Mouse (Mus musculus) CH12.LX (cell line): ENCODE results near the gene Gpx4. TPM values are rescaled to one million over a fixed set of nuclear protein-coding genes. Genes with fewer than 3 reads are reported as not detected.

Experiments
- DNase-seq: peaks from one replicate; pipeline ENCODE4 v3.0.0-alpha.2; 2013; ENCODE audit errors: extremely low read depth
- H3K27ac ChIP-seq: 2 replicates; pipeline ENCODE4 v1.5.1; 2012; ENCODE audit warnings: low read depth, mild to moderate bottlenecking, control low read depth, moderate library complexity; ENCODE audit not compliant: insufficient read depth
- H3K27me3 ChIP-seq: replicated peaks from 2 replicates; pipeline ENCODE3; 2012; ENCODE audit warnings: inconsistent platforms
- H3K36me3 ChIP-seq, 2 experiments: replicated peaks in 1 of 2; 2 replicates each; pipeline versions ENCODE3 to v1.6.1; 2012; ENCODE audit warnings: inconsistent platforms in 1 of 2, low read length in 1 of 2, mild to moderate bottlenecking in 1 of 2, mixed read lengths in 1 of 2, moderate library complexity in 1 of 2; ENCODE audit not compliant: control insufficient read depth in 1 of 2, insufficient read depth in 1 of 2
- H3K4me1 ChIP-seq, 2 experiments: 2 replicates each; pipeline ENCODE4 v1.6.1; 2012; ENCODE audit warnings: inconsistent platforms in 1 of 2, moderate library complexity in 1 of 2; ENCODE audit not compliant: insufficient read depth in 2 of 2, control insufficient read depth in 1 of 2
- H3K4me2 ChIP-seq: 2 replicates; pipeline ENCODE4 v1.6.1; 2012; ENCODE audit warnings: low read depth, mild to moderate bottlenecking, control low read depth; ENCODE audit not compliant: poor library complexity, insufficient read depth, severe bottlenecking
- H3K4me3 ChIP-seq, 3 experiments: fragments of 150-350 bp in 1 of 3; sonication (generic) in 1 of 3; replicated peaks in 1 of 3; 2 replicates each; pipeline versions ENCODE3 to v1.5.1; 2011 to 2012; ENCODE audit warnings: low read depth in 2 of 3, low read length in 2 of 3, mild to moderate bottlenecking in 2 of 3, moderate library complexity in 2 of 3, control low read depth in 1 of 3, improper control_type of control experiment in 1 of 3, inconsistent platforms in 1 of 3, mixed read lengths in 1 of 3; ENCODE audit not compliant: poor library complexity in 1 of 3
- H3K79me2 ChIP-seq: replicated peaks from 2 replicates; pipeline ENCODE4 v1.6.1; 2012; ENCODE audit warnings: mild to moderate bottlenecking, moderate library complexity; ENCODE audit not compliant: control insufficient read depth, poor library complexity, insufficient read depth, severe bottlenecking; ENCODE audit errors: extremely low read depth
- H3K9ac ChIP-seq: 2 replicates; pipeline ENCODE4 v1.6.1; 2012; ENCODE audit warnings: low read depth, mild to moderate bottlenecking, control low read depth, moderate library complexity; ENCODE audit not compliant: insufficient read depth
- H3K9me3 ChIP-seq: replicated peaks from 2 replicates; pipeline ENCODE3; 2012; ENCODE audit warnings: low read length, inconsistent platforms, mixed read lengths
- BHLHE40 ChIP-seq: IDR thresholded peaks from 2 replicates; pipeline ENCODE4 v1.6.1; 2011; ENCODE audit warnings: mild to moderate bottlenecking, low read depth, low read length, improper control_type of control experiment
- CHD1 ChIP-seq: IDR thresholded peaks from 2 replicates; pipeline ENCODE4 v1.6.1; 2012; ENCODE audit warnings: low read depth, low read length, improper control_type of control experiment, inconsistent platforms
- CHD2 ChIP-seq: IDR thresholded peaks from 2 replicates; pipeline ENCODE4 v1.6.1; 2011; ENCODE audit warnings: low read length, improper control_type of control experiment
- CTCF ChIP-seq, 2 experiments: IDR thresholded peaks in 1 of 2; conservative IDR thresholded peaks in 1 of 2; 2 replicates each; pipeline ENCODE4 v1.5.1; 2011 to 2012; ENCODE audit warnings: low read depth in 2 of 2, low read length in 2 of 2, improper control_type of control experiment in 1 of 2, inconsistent platforms in 1 of 2, mild to moderate bottlenecking in 1 of 2, moderate library complexity in 1 of 2
- ELF1 ChIP-seq: IDR thresholded peaks from 2 replicates; pipeline ENCODE4 v1.6.1; 2014; ENCODE audit warnings: low read depth, mild to moderate bottlenecking, inconsistent platforms, low read length, improper control_type of control experiment
- EP300 ChIP-seq: IDR thresholded peaks from 2 replicates; pipeline ENCODE4 v1.6.1; 2011; ENCODE audit warnings: low read length, improper control_type of control experiment
- ETS1 ChIP-seq: conservative IDR thresholded peaks from 2 replicates; pipeline ENCODE4 v1.6.1; 2012; ENCODE audit warnings: low read depth, mild to moderate bottlenecking, inconsistent platforms, low read length, improper control_type of control experiment, moderate library complexity
- GABPA ChIP-seq: IDR thresholded peaks from 2 replicates; pipeline ENCODE4 v1.6.1; 2012; ENCODE audit warnings: low read depth, low read length, improper control_type of control experiment, inconsistent platforms; ENCODE audit not compliant: insufficient replicate concordance
- HCFC1 ChIP-seq: IDR thresholded peaks from 2 replicates; pipeline ENCODE4 v1.6.1; 2012; ENCODE audit warnings: low read depth, mild to moderate bottlenecking, inconsistent platforms, low read length, improper control_type of control experiment
- IRF4 ChIP-seq: IDR thresholded peaks from 2 replicates; pipeline ENCODE4 v1.6.1; 2014; ENCODE audit warnings: low read depth, mild to moderate bottlenecking, inconsistent platforms, low read length, improper control_type of control experiment
- JUN ChIP-seq: IDR thresholded peaks from 2 replicates; pipeline ENCODE4 v1.6.1; 2011; ENCODE audit warnings: low read depth, mild to moderate bottlenecking, low read length, improper control_type of control experiment, moderate library complexity; ENCODE audit not compliant: insufficient read depth
- JUND ChIP-seq: conservative IDR thresholded peaks from 2 replicates; pipeline ENCODE4 v1.6.1; 2011; ENCODE audit warnings: low read depth, low read length, improper control_type of control experiment
- KAT2A ChIP-seq: IDR thresholded peaks from 2 replicates; pipeline ENCODE4 v1.6.1; 2012; ENCODE audit warnings: low read length, improper control_type of control experiment, inconsistent platforms; ENCODE audit not compliant: insufficient replicate concordance
- MAX ChIP-seq: IDR thresholded peaks from 2 replicates; pipeline ENCODE4 v1.6.1; 2011; ENCODE audit warnings: low read length, improper control_type of control experiment
- MAZ ChIP-seq: IDR thresholded peaks from 2 replicates; pipeline ENCODE4 v1.6.1; 2012; ENCODE audit warnings: low read depth, mild to moderate bottlenecking, inconsistent platforms, low read length, improper control_type of control experiment, moderate library complexity
- MXI1 ChIP-seq: IDR thresholded peaks from 2 replicates; pipeline ENCODE4 v1.6.1; 2011; ENCODE audit warnings: mild to moderate bottlenecking, low read depth, low read length, improper control_type of control experiment
- NELFE ChIP-seq: IDR thresholded peaks from 2 replicates; pipeline ENCODE4 v1.6.1; 2011; ENCODE audit warnings: low read depth, low read length, improper control_type of control experiment
- PAX5 ChIP-seq: IDR thresholded peaks from 2 replicates; pipeline ENCODE4 v1.6.1; 2012; ENCODE audit warnings: low read length, inconsistent platforms, mixed read lengths
- POLR2AphosphoS2 ChIP-seq: IDR thresholded peaks from 2 replicates; pipeline ENCODE4 v1.6.1; 2011; ENCODE audit warnings: low read depth, low read length, improper control_type of control experiment
- RAD21 ChIP-seq: IDR thresholded peaks from 2 replicates; pipeline ENCODE4 v1.6.1; 2011; ENCODE audit warnings: low read depth, mild to moderate bottlenecking, low read length, improper control_type of control experiment, moderate library complexity
- RCOR1 ChIP-seq: conservative IDR thresholded peaks from 2 replicates; pipeline ENCODE4 v1.6.1; 2012; ENCODE audit warnings: low read depth, mild to moderate bottlenecking, inconsistent platforms, low read length, improper control_type of control experiment
- SMC3 ChIP-seq: IDR thresholded peaks from 2 replicates; pipeline ENCODE4 v1.6.1; 2011; ENCODE audit warnings: low read depth, low read length, improper control_type of control experiment
- TBP ChIP-seq: conservative IDR thresholded peaks from 2 replicates; pipeline ENCODE4 v1.6.1; 2011; ENCODE audit warnings: low read depth, low read length, improper control_type of control experiment
- TCF12 ChIP-seq: IDR thresholded peaks from 2 replicates; pipeline ENCODE4 v1.6.1; 2014; ENCODE audit warnings: low read depth, mild to moderate bottlenecking, inconsistent platforms, low read length, improper control_type of control experiment
- UBTF ChIP-seq: IDR thresholded peaks from 2 replicates; pipeline ENCODE4 v1.6.1; 2012; ENCODE audit warnings: low read depth, mild to moderate bottlenecking, inconsistent platforms, low read length, improper control_type of control experiment, moderate library complexity
- USF2 ChIP-seq: conservative IDR thresholded peaks from 2 replicates; pipeline ENCODE4 v1.6.1; 2011; ENCODE audit warnings: low read depth, low read length, improper control_type of control experiment
- ZC3H11A ChIP-seq: IDR thresholded peaks from 2 replicates; pipeline ENCODE4 v1.6.1; 2012; ENCODE audit warnings: low read depth, mild to moderate bottlenecking, inconsistent platforms, low read length, improper control_type of control experiment
- ZKSCAN1 ChIP-seq: IDR thresholded peaks from 2 replicates; pipeline ENCODE4 v1.6.1; 2012; ENCODE audit warnings: low read depth, inconsistent platforms, low read length, improper control_type of control experiment, borderline replicate concordance
- ZMIZ1 ChIP-seq: IDR thresholded peaks from 2 replicates; pipeline ENCODE4 v1.6.1; 2012; ENCODE audit warnings: low read depth, mild to moderate bottlenecking, inconsistent platforms, low read length, improper control_type of control experiment
- ZNF384 ChIP-seq: IDR thresholded peaks from 2 replicates; pipeline ENCODE4 v1.6.1; 2012; ENCODE audit warnings: low read depth, low read length, improper control_type of control experiment, inconsistent platforms
- dilution Hi-C: fragments of 300-500 bp; cut with MboI; formaldehyde crosslinking; loops from 2 replicates; pipeline ENCODE4 v1.14.3; 2020; ENCODE audit warnings: low sequenced_read_pairs; ENCODE audit not compliant: extremely low pct_unique_long_range_greater_than_20kb, extremely low pct_ligation_motif_present
- in situ Hi-C: fragments of 300-500 bp; cut with MboI; formaldehyde crosslinking; loops from 3 replicates; pipeline ENCODE4 v1.14.3; 2019; ENCODE audit warnings: low sequenced_read_pairs, low pct_ligation_motif_present, low pct_unique_long_range_greater_than_20kb, mixed read lengths
- polyA plus RNA-seq: library from polyadenylated mRNA; unstranded; fragments of >175 nt; gene quantifications from 2 replicates; pipeline ENCODE4 v1.2.1, GENCODE M21; 2012; ENCODE audit warnings: low read depth; ENCODE audit not compliant: insufficient read length
- total RNA-seq, 2 experiments: library from RNA; depleted of rRNA; stranded (reverse); fragments of 300-350 nt in 1 of 2; fragments of >200 nt in 1 of 2; gene quantifications; 2 replicates each; pipeline ENCODE4 v1.2.3; 2012 to 2014

The Gpx4 gene
- total and polyA plus RNA-seq, 3 experiments, result 332 to 459 (median 386) TPM

GRCm38 (mm10) chr10:80100982-80101381 is 54.0 kb downstream of the Gpx4 start:
- H3K4me3 ChIP-seq, result no peak overlapping the region
- dilution Hi-C loops, result no loop called here
- H3K27ac ChIP-seq, result no peak overlapping the region

GRCm38 (mm10) chr10:80102216-80102915 is 55.4 kb downstream of the Gpx4 start:
- H3K79me2 ChIP-seq, result peaks cover 40% of the 10 kb centered on the region
- in situ Hi-C loops, result no loop called here
- H3K4me1 ChIP-seq, result peaks cover 29 to 81% of the 10 kb centered on the region in 2 experiments
- H3K27me3 ChIP-seq, result no peaks in the 10 kb centered on the region
- DNase-seq, result peak; percentile 82
- dilution Hi-C loops, result no loop called here
- no peak overlapping the region for H3K27ac ChIP-seq
- peak overlapping the region; percentile 90 for H3K9ac ChIP-seq
- no peaks in the 10 kb centered on the region for H3K9me3 ChIP-seq
- peak overlapping the region; percentile 71 to 95 (median 95) for H3K4me3 ChIP-seq
- peaks cover 0 to 26% of the 10 kb centered on the region in 2 experiments for H3K36me3 ChIP-seq
- peak overlapping the region; percentile 87 for H3K4me2 ChIP-seq
- 0 out of 2 replicates have a peak, but pooled peaks have one; percentile 43 for TF ChIP-seq TBP
- TF ChIP-seq ETS1, result no peak
- TF ChIP-seq MAX, result peak; percentile 29; the same call in 1 of the 2 replicates
- TF ChIP-seq GABPA, result no peak
- peak; percentile 84 for TF ChIP-seq NELFE
- TF ChIP-seq MAZ, result no peak
- TF ChIP-seq ZMIZ1, result peak; percentile 80
- no peak for TF ChIP-seq ZNF384
- no peak for TF ChIP-seq USF2
- TF ChIP-seq TCF12, result peak; percentile 94
- peak; percentile 76 for TF ChIP-seq HCFC1
- TF ChIP-seq CHD1, result no peak
- TF ChIP-seq BHLHE40, result no peak
- TF ChIP-seq PAX5, result no peak
- TF ChIP-seq IRF4, result peak; percentile 39; the same call in 1 of the 2 replicates
- no peak for TF ChIP-seq UBTF
- TF ChIP-seq CTCF (conservative IDR thresholded peaks at IDR 0.05 in 1 of 2, IDR thresholded peaks at IDR 0.05 in 1 of 2; ENCODE audit: low read depth in 2 of 2, low read length in 2 of 2), result no peak
- TF ChIP-seq CHD2, result no peak
- TF ChIP-seq POLR2AphosphoS2, result no peak
- peak; percentile 100 for TF ChIP-seq ELF1
- TF ChIP-seq RAD21, result no peak
- TF ChIP-seq ZC3H11A, result no peak
- TF ChIP-seq JUN, result no peak
- TF ChIP-seq SMC3, result no peak
- no peak for TF ChIP-seq ZKSCAN1
- TF ChIP-seq JUND, result no peak
- TF ChIP-seq RCOR1, result no peak
- TF ChIP-seq KAT2A, result 0 out of 2 replicates have a peak, but pooled peaks have one; percentile 29
- 0 out of 2 replicates have a peak, but pooled peaks have one; percentile 20 for TF ChIP-seq MXI1

More at GRCm38 (mm10) chr10:80100982-80101381, 54.0 kb downstream of the Gpx4 start:
- no peak for DNase-seq
- peaks cover 27 to 83% of the 10 kb centered on the region in 2 experiments for H3K4me1 ChIP-seq
- no peak for TF ChIP-seq MAZ
- no peak for TF ChIP-seq IRF4
- no peak for TF ChIP-seq ELF1
- no peak for TF ChIP-seq EP300
- no peak for TF ChIP-seq JUND
- TF ChIP-seq MXI1, result no peak
- no peak for TF ChIP-seq NELFE
- no peak for TF ChIP-seq KAT2A
- in situ Hi-C loops, result no loop called here
- H3K36me3 ChIP-seq, result peaks cover 3 to 38% of the 10 kb centered on the region in 2 experiments
- no peak overlapping the region; the same call in 1 of the 2 replicates for H3K9ac ChIP-seq
- H3K9me3 ChIP-seq, result no peaks in the 10 kb centered on the region
- peak overlapping the region; percentile 87; the same call in 1 of the 2 replicates for H3K4me2 ChIP-seq
- H3K79me2 ChIP-seq, result peaks cover 40% of the 10 kb centered on the region
- H3K27me3 ChIP-seq, result no peaks in the 10 kb centered on the region
